Mouse (Mus musculus) cerebellum, postnatal 4 days (tissue): ENCODE measurements around the gene Ubxn7.
"Not testable (repeated sequence)": the region's sequence is repeated elsewhere in the genome, so short reads cannot be mapped to it uniquely, and the experiment has no call there.

ENCODE experiments used
- DNase-seq, 2 experiments: peaks; one replicate each; pipeline ENCODE4 v3.0.0; 2022; ENCODE audit warnings: low spot score in 2 of 2, mixed read lengths in 1 of 2

Ubxn7 gene

DNA sequence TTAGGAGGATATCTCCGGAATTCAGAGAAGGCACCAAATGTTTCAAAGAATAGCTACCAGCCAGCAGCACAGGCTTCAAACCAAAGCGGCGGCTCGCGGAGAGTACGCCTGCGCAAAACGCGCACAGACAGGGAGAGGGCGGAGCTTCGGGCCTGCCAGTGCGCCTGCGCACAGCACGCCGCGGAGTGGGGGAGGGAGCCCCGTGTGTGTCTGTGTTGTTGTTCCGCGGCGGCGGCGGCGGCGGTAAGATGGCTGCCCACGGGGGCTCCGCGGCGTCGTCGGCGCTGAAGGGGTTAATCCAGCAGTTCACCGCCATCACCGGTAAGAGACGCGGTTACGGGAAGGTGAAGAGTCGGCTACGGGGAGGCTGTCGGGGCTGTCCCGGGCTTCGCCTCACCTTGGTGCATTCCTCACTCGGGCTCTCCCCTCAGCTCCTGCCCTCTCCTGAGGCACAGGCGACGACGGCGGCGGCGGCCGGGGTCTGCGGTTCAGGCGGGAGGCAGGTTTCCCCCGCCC lies at the start of gene Ubxn7:
Gene Ubxn7, plus strand, starts transcription at position 218 of the 516 bp plus-strand sequence.
- peak; percentile 94 to 98 for DNase-seq

DNA sequence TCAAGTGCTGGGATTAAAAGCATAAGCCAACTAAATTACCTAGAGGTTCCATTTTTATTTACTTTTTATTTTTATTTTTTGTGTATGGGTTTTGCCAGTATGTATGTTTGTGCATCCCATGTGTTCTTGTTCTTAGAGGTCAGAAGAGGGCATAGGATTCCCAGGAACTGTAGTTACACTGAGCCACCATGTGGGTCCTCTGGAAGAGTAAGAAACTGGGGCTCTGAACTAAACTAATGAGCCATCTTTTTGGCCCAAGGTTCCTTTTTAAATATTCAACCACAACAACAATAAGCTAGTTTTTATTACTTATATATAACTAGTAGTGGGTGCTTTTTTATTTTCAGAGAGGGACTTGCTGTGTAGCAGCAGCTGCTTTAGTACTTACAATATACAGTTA lies 49.4 kb upstream of the Ubxn7 start:
- no peak for DNase-seq

DNA sequence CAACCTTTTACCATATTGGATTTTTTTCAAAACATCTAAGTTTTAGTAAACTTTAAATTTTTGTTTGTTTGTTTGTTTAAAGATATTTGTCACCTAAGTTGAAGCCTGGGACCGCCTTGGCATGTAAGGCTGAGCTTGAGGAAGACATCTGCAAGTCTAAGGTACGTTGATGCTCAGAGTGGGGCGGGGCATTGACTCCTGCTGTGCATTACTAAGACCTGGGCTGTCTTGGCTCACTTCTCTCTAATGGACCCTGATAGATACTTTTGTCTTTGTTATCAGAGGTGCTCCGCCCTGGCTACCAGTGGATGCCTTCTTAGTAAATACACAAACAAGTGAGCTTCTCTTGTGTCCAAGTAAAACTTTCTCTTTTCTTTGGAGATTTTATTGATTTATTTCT lies 40.2 kb upstream of the Ubxn7 start:
- no peak for DNase-seq

DNA sequence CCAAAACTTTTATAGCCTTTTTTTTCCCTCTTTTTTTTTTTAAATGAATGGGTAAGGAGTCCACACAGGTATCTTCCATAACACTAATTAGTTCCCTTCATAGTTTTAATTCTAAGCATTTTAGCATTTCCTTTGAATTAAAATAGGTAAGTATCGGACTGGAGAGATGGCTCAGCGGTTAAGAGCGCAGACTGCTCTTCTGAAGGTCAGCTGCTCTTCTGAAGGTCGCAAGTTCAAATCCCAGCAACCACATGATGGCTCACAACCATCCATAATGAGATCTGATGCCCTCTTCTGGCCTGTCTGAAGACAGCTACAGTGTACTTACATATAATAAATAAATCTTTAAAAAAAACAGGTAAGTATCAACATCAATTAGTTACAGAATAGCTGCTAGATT lies 32.4 kb upstream of the Ubxn7 start:
- not testable (repeated sequence) for DNase-seq

DNA sequence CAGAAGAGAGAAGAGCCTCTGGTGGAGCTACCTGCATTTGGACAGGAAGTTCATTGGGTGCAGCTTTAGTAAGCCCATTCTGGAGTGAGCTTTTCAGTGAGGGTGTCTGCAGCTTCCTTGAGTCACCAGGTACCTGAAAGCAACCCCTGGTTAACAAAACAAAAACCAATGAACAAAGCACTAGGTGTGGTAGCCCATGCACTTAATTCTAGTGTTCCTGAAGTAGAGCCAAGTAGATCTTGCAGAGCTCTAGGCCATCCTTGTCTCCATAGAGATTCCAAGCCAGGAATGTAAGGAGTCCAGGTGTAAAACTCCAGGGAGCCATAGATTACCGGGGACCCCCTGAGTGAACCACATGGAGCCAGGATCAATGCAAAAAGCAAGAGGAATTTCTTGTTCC lies 29.0 kb upstream of the Ubxn7 start:
- DNase-seq, result no peak

DNA sequence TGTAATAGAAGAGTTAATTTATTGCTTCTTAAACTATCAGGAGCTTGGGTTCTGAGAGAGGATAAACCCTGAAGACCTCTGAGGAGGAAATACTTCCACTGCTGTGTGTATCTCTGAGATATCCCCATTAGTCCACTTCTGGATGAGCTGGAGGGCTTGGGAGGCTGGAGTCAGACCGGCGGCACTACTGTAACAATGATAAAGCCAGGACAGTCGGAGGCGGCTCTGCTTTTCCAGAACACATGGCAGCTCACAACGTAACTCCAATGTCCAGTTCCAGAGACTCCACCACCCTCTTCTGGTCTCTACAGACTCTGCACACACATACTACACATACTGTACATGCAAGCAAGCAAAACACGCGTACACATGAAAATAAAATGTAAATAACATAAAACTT lies 28.2 kb upstream of the Ubxn7 start:
- no peak for DNase-seq

DNA sequence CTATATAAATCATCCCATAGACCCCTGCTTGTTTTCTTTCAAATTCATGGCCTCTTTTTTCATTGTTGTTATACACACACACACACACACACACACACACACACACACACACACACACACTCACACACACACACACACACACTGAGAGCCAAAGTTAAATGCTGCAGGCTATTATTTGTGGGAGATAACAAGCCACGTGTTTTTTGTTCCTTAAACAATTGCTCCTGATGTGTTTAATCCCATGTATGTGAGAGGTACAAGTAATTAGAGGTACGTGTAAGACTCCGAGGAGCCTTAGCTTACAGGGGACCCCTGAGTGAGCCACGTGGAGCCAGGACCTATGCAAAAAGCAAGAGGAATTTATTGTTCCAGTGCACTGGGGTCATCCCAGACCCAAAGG lies 20.1 kb upstream of the Ubxn7 start:
- no peak for DNase-seq

DNA sequence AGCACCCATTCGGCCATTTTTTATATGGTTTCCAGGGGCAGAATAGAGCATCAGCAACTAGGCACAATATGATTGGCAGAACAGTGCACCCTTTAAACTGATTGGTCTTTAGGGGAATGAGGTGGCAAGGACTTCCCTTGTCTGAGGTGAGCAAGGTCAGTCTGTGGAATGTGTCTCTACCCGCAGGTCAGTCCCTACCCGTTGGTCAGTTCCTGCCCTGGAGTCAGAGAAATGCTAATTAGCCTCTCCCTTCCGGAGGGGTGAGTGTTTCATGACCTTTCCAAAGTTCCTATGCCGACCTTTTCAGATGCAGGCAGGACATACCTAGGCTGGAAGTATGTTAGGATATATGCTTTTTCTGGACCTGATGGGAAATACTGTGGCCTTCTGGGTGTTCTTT lies 19.7 kb upstream of the Ubxn7 start:
- DNase-seq, result no peak

DNA sequence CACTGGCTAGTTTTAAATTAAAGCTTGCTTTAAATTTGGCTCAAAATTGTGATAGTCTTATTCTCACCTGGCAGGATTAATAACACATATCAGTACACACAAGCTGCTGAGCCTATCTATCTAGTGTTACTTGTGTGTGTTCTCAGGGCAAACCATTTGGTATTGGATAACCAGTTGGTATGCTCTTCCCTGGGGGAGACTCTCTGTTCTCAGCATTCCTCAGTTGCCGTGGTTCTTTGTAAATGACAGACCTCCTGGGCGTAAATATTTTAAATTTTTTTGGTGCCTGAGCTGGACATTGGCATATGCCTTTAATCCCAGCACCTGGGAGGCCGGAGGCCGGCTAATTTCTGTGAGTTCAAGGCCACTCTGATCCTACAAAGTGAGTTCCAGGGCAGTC lies 19.2 kb upstream of the Ubxn7 start:
- no peak for DNase-seq

DNA sequence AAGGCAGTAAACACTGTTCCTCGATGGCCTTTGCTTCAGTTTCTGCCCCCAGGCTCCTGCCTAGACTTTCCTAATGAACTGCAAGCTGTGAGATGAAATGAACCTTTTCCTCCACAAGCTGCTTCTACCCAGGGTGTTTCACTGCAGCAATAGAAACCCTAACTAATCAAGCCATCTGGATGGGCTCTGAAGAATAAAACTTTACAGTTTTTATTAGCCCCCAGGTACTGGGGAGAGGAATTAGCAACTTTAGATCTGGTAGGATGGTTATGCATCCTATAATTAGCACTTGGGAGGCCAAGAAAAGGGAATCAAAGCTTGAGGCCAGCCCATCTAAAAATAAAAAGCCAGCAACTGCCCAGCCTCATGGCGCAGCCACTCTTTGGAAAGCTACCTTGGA lies 15.5 kb upstream of the Ubxn7 start:
- DNase-seq, result no peak

DNA sequence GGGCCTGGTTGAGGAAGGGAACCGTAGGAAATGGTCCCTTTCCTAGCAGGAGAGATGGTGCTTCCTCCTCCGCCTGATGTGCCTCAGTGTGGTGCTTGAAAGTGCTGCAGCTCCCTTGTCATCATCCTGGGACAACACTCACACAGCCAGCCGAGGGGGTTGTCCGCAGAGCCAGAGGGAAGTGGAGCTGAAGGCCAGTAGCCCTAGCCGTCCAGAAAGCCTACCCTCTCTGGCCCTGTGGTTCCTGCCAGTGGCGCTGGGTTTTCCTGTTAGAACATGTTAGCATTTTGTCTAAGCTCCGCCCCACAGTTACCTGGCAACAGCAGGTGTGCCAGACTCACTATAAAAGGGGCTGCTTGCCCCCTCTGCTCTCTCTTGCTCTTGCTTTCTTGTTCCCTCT lies 8.1 kb upstream of the Ubxn7 start:
- no peak for DNase-seq

DNA sequence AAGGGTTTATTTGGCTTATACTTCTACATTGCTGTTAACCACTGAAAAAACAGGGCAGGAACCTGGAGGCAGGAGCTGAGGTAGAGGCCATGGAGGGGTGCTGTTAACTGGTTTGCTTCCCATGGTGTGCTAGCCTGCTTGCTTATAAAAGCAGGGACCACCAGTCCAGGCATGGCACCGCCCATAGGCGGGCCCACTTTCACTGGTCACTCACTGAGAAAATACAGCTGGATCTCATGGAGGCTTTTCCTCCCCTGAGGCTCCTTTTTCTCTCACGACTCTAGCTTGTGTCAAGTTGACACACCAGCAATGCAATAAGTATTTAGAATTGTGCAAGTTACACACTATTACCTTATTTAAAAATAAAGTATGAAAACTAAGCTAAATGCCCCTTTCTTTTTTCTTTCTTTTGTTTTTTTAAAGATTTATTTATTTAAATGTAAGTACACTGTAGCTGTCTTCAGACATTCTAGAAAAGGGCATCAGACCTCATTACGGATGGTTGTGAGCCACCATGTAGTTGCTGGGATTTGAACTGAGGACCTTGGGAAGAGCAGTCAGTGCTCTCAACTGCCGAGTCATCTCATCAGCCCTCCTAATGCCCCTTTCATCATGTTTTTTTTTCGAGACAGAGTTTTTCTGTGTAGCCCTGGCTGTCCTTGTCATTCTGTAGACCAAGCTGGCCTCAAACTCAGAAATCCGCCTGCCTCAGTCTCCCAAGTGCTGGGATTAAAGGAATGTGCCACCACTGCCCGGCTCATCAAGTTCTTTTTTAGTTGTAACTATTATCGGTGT lies 984 bp upstream of the Ubxn7 start:
- no peak for DNase-seq

DNA sequence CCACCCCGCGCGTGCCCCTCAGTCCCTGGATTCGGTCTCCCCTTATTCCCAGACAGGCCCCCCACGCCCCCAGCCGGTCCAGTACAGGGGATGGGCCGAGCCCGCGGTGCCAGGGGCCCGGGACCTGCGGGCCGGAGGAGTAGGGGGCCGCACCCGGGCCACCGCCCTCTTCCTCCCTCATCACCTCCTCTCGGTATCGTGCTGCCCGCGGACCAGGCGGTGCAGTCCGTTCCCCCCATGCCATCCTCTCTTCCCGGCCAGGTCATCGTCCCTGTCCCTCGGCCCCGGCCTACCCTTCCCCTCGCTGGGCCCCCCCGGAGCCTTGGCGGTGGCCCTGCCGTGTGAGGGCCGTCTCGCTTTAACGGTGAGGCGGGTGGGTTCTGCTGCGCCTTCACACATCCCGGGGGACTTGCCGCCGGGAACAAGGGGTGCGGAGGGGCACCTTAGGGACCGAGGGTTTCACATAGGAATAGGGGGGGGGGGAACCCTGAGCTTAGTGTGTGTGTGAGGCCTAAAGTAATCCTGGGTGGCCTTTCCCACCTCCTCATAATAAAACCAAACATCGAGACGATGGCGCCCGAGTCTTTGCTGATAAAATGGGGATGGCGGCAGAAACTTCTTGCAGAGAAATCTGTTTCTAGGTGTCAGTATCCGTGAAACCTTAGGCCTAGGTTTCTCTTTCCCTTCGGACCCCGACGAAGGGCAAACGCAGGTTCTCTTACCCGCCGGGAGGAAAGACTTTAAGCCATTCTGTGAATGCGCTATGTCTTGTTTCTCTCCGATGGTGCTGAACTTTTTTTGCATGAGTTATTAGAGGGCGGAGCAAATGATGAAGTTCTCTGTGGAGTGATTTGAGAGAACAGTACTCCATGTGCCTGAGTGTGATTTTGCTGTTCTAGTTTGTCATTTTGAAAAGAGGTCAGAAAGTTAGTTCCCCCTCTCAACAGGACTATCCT lies 777 bp downstream of the Ubxn7 start:
- peak in 1 of 2 experiments; percentile 21 for DNase-seq

DNA sequence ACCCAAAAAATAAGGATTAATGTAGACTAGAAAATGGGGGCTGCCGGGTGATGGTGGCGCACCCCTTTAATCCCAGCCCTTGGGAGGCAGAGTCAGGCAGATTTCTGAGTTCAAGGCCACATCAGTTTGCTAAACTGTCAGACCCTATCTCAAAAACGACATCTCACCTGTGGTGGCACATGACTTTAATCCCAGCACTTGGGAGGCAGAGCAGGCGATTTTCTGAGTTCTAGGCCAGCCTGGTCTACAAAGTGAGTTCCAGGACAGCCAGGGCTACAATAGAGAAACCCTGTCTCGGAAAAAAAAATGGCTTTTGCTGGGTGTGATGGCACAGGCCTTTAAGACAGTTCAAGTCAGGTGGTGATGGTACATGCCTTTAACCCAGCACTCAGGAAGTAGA lies 3.1 kb downstream of the Ubxn7 start:
- DNase-seq, result no peak

DNA sequence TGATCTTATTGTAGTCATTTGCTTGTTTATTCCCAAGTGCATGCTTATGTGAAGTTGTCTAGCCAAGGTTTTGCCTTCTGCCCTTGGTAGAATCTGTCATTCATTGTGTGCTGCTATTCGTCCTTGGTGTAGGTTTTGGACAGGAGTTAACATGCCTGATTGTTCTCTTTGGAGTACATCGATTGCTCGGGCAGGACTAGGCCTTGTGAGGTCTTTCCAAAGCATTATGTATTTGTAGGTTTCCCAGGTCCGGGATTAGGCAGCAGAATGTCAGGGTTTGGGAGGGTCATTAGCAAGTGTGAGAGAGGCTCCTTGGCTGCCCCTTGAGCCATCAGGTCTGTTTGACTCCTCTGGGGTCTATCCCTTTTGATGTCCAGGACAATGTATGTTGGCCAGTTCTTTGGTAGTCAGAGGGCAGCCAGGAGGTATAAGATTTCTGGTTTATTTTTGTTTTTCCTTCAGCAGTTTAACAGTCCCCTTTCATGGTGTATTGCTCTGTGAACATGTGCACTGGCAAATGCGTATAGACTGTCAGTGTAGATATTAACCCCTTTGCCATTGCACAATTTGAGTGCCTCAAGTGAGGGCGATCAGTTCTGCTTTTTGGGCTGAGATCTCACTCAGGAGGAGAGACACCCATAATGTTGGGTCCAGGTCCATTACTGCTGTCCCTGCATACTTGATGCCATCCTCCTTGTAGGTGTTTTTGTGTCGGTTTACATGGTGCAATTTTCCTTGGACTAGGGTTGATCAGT lies 4.1 kb downstream of the Ubxn7 start:
- DNase-seq, result no peak

DNA sequence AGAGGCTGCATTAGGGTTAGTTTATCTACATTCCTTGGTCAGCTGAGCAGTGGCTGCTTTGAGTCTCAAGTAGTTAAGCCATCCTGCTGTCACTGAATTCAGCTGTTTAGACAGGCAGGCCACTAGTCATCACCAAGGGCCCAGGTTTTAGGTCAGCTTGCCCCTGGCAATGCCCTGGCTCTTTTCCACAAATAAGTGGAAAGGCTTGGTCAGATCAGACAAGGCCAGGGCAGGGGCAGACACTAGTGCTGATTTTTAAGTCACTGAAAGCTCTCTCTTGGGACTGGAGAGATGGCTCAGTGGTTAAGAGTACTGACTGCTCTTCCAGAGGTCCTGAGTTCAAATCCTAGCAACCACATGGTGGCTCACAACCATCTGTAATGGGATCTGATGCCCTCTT lies 4.9 kb downstream of the Ubxn7 start:
- no peak for DNase-seq

DNA sequence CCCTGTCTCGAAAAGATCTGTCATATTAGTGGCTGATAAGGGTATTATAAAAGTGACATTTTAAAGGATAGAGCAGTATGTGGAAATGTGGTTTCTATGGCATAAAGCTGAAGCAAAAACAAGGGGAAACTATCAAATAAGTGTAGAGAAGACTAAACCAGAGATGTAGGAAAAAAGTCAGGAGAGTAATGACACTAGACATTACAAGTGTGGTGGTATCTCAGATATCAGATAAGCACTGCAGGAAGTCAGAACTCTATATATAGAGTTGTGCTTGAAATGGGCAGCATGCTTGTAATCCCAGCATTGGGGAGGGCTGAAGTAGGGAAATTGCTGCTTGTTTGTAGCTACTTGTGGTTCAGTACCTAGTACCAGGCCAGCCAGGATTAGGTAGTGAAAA lies 8.4 kb downstream of the Ubxn7 start:
- DNase-seq, result no peak

DNA sequence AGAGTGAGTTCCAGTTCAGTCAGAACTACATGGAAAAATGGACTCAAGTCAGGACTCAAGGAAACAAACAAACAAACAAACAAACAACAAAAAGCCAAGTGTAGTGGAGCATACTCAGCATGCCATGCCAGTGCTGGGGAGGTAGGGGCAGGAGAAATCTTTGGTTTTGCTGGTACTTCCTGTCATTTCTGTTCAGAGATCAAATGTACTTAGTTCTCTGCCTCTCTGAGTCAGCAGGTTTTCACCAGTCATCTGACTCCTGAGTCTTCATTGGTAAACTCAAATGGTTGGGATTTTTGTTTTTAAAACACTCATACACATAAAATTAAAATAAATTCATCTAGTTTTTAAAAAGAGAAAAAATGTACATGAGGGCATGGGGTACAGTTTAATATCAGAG lies 13.5 kb downstream of the Ubxn7 start:
- DNase-seq, result no peak

DNA sequence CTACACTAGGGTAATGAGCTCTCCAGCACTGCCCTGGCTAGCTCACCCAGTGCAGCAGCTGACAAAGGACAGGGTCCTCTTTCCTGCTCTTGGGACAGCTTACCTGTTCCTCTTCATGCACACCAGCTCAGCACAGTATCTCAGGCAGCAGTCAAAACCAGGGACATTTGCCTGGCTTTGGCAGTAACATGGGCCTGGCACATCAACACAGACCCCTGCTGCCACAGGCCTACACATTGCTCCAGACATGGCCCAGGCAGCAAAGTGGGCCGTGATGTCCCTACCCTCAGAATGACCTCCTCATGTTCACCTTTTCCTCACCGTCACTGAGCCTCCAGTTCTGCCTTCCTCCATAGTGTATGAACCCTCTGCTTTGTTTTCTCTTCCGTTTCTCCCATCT lies 18.7 kb downstream of the Ubxn7 start:
- DNase-seq, result no peak

DNA sequence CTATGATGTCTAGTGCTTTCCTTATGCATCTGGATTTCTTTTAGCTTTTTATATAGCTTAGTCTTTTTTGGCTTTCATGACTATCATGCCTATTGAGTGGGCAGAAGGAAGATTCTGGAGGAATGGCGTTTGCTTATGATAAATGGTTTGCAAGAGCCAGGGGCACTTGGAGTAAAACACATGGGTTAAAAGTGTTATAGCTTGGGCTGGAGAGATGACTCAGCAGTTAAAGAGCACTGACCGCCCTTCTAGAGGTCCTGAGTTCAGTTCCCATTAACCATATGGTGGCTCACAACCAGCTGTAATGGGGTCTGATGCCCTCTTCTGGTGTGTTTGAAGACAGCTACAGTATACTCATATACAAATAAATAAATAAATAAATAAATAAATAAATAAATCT lies 31.5 kb downstream of the Ubxn7 start:
- no peak for DNase-seq

DNA sequence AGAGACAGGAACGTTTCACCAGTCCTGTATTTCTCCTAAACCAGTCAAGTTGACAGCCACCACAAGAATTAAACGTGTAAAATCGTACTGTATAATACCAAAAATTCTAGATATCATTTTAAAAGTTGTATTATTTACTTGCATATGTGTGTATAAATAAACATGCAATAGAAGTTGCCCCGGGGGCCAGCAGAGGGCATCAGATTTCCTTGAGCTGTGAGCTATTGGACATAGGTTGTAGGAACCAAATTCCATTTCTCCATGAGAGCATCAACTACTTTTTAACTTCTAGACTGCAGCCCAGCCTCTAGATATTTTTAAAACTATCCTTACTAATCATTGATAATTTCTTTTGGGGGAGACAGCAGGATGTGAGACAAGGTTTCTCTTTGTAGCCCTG lies 39.3 kb downstream of the Ubxn7 start:
- peak in 1 of 2 experiments; percentile 15 for DNase-seq

DNA sequence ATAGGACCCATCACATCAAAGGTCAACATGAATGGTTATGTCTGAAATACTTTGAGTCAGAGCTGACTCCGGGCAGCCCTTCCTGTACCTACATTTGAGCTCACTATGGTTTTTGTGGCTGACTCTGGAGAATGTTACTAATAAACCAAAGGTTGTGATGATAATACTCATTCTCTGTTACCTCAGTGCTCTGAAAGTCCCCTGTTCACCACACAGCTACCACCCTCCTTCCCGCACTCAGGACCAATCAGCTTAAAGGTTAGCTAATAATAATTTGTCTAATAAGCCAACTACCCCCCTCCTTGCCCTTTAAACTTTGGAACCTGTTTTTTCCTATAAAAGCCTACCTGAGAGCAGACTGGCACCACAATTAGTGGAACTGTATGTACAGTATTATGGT lies 47.5 kb downstream of the Ubxn7 start:
- DNase-seq, result no peak
